ENCODE assay signal across 30 mouse cellular contexts in the genomic region with DNA sequence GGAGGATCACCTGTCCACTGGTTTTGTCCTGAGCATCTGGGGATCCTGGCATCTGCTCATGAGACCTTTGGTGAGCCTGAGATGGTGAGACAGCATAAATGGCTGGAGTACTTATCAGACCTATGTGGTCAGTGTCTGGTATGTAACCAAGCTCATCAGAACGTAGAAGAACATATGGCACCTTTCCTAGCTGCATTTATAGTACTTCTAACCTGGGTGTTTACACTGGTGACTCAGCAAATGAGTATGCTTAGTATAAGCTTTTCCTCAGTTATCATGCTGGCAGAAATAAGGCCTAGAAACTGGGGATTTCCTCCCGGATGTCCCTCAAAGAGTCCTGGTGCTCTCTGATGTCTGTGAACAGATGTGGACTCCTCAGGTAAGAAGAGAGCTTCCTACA.
"Had no signal": no experiment of that assay in that cellular context is flagged by ENCODE, and none has a peak within 500 bp of the region (broad histone marks: within the 10 kb centered on the region; RNA-seq: fewer than 3 reads in every experiment).

No protein-coding gene starts in this region.

- H3K9ac ChIP-seq: limb, embryonic 12.5 days; limb, embryonic 13.5 days; limb, embryonic 15.5 days; liver, embryonic 12.5 days; liver, embryonic 13.5 days; liver, embryonic 14.5 days; liver, embryonic 15.5 days; liver, postnatal 0 days; lung, embryonic 14.5 days; lung, embryonic 15.5 days; midbrain, embryonic 12.5 days; midbrain, embryonic 13.5 days; midbrain, embryonic 15.5 days had no signal

- H3K4me3 ChIP-seq: limb, embryonic 10.5 days; limb, embryonic 12.5 days; limb, embryonic 13.5 days; limb, embryonic 15.5 days; liver, embryonic 12.5 days; liver, embryonic 13.5 days; liver, embryonic 15.5 days; lung, embryonic 15.5 days; megakaryocyte, embryonic 14.5 days; midbrain, embryonic 10.5 days; midbrain, embryonic 12.5 days; midbrain, embryonic 13.5 days; midbrain, embryonic 15.5 days; myocyte had no signal

- H3K4me1 ChIP-seq: limb, embryonic 12.5 days; limb, embryonic 13.5 days; limb, embryonic 15.5 days; liver, embryonic 12.5 days; liver, embryonic 13.5 days; liver, embryonic 15.5 days; midbrain, embryonic 10.5 days; midbrain, embryonic 12.5 days; midbrain, embryonic 13.5 days; midbrain, embryonic 15.5 days had no signal

- H3K9me3 ChIP-seq: limb, embryonic 10.5 days; limb, embryonic 15.5 days; liver, embryonic 13.5 days; liver, embryonic 15.5 days; lung, embryonic 15.5 days; midbrain, embryonic 10.5 days; midbrain, embryonic 12.5 days; midbrain, embryonic 15.5 days had no signal

- ATAC-seq: liver, embryonic 12.5 days; liver, postnatal 0 days; lung, postnatal 0 days; midbrain, embryonic 13.5 days; midbrain, embryonic 15.5 days; midbrain, embryonic 16.5 days had no signal

- DNase-seq: left cerebral cortex, postnatal 4 days; liver; liver, embryonic 13.5 days; liver, postnatal 0 days; lung, adult 18-20 months; lung, embryonic 14.5 days; lung, postnatal 10 days; lung, postnatal 14 days; lung, postnatal 36 days; lung, postnatal 4 days; midbrain, embryonic 14.5 days had no signal

- H3K4me2 ChIP-seq: limb, embryonic 12.5 days; limb, embryonic 13.5 days; limb, embryonic 15.5 days; liver, embryonic 11.5 days; liver, embryonic 12.5 days; liver, embryonic 13.5 days; liver, embryonic 15.5 days; lung, embryonic 14.5 days; lung, embryonic 15.5 days; midbrain, embryonic 11.5 days; midbrain, embryonic 12.5 days; midbrain, embryonic 13.5 days; midbrain, embryonic 15.5 days had no signal

- H3K27ac ChIP-seq: limb, embryonic 10.5 days; limb, embryonic 12.5 days; limb, embryonic 13.5 days; limb, embryonic 15.5 days; liver, embryonic 12.5 days; liver, embryonic 13.5 days; liver, embryonic 14.5 days; liver, embryonic 15.5 days; lung, embryonic 15.5 days; macrophage; midbrain, embryonic 10.5 days; midbrain, embryonic 12.5 days; midbrain, embryonic 13.5 days; midbrain, embryonic 15.5 days had no signal

- H3K36me3 ChIP-seq: limb, embryonic 10.5 days; limb, embryonic 12.5 days; limb, embryonic 13.5 days; limb, embryonic 15.5 days; liver, embryonic 12.5 days; liver, embryonic 13.5 days; liver, embryonic 15.5 days; lung, embryonic 15.5 days; midbrain, embryonic 10.5 days; midbrain, embryonic 12.5 days; midbrain, embryonic 13.5 days; midbrain, embryonic 15.5 days had no signal

- H3K27me3 ChIP-seq: limb, embryonic 12.5 days; limb, embryonic 13.5 days; limb, embryonic 15.5 days; liver, embryonic 12.5 days; liver, embryonic 15.5 days; lung, embryonic 15.5 days; midbrain, embryonic 12.5 days; midbrain, embryonic 13.5 days; midbrain, embryonic 15.5 days had no signal
